ENCODE assay signal across 8 mouse cellular contexts in genomic region chr19:47457711-47458503, GRCm38 (mm10). TPM values are rescaled to one million over a fixed set of nuclear protein-coding genes. Genes with fewer than 3 reads are reported as not detected.
DNase-seq lines count a peak whose midpoint lies in the region; ATAC-seq and TF ChIP-seq lines count a peak whose summit lies in the region.

No protein-coding gene starts in this region.

- TF ChIP-seq POLR2A in small intestine, adult 2 months (IDR thresholded peaks at IDR 0.05; ENCODE audit: low read depth, low read length) = no peak

- H3K9ac ChIP-seq in limb, embryonic 15.5 days = no peak overlapping the region

- no peak overlapping the region for H3K4me3 ChIP-seq in limb, embryonic 15.5 days
- H3K4me3 ChIP-seq in small intestine, adult 2 months (ENCODE audit: low read depth, low read length) = no peak overlapping the region

- no peak for TF ChIP-seq CTCF in small intestine, adult 2 months (IDR thresholded peaks at IDR 0.05; ENCODE audit: extremely low read depth, insufficient read length, insufficient replicate concordance, low read depth, low read length)

- peak; percentile 47 for DNase-seq in kidney, postnatal 10 days
- no peak for DNase-seq in kidney, adult 9 months
- DNase-seq in heart, adult 8-10 months (ENCODE audit: low spot score) = peak; percentile 84
- no peak for DNase-seq in left cerebral cortex, postnatal 14 days (ENCODE audit: low spot score in 2 of 2)
- no peak for DNase-seq in cerebellum, adult 9-11 months

- intact Hi-C loops in left cerebral cortex, postnatal 14 days (cut with DNase I) = no loop called here

- 0 out of 2 replicates have a peak, but pooled peaks have one; percentile 5 for ATAC-seq in limb, embryonic 15.5 days (ENCODE audit: insufficient number of reproducible peaks, low FRiP score, low TSS enrichment, low read depth)
- ATAC-seq in erythroid progenitor cell, adult 5-6 weeks (replicated peaks; ENCODE audit: low FRiP score, poor library complexity, severe bottlenecking) = no peak

- WGBS in limb, embryonic 15.5 days = 49% methylated on average over 13 of the region's 13 CpGs
- 68% methylated on average over 13 of the region's 13 CpGs for WGBS in small intestine, adult 2 months

- H3K27me3 ChIP-seq in limb, embryonic 15.5 days = no peaks in the 10 kb centered on the region
- no peaks in the 10 kb centered on the region for H3K27me3 ChIP-seq in small intestine, adult 2 months (ENCODE audit: control insufficient read depth, insufficient read depth, low read length)

- peak overlapping the region; percentile 14; the same call in 1 of the 2 replicates for H3K4me2 ChIP-seq in limb, embryonic 15.5 days

- peak overlapping the region; percentile 18; the same call in 1 of the 2 replicates for H3K27ac ChIP-seq in limb, embryonic 15.5 days
- H3K27ac ChIP-seq in small intestine, adult 2 months (ENCODE audit: insufficient read depth, low read depth, low read length) = peak overlapping the region; percentile 23; the same call in 1 of the 2 replicates

- no peaks in the 10 kb centered on the region for H3K36me3 ChIP-seq in limb, embryonic 15.5 days
- H3K36me3 ChIP-seq in small intestine, adult 2 months (ENCODE audit: control insufficient read depth, insufficient read depth, low read length) = no peaks in the 10 kb centered on the region

- H3K9me3 ChIP-seq in limb, embryonic 15.5 days = no peaks in the 10 kb centered on the region

- H3K4me1 ChIP-seq in limb, embryonic 15.5 days = peaks cover 75% of the 10 kb centered on the region
- H3K4me1 ChIP-seq in small intestine, adult 2 months (ENCODE audit: control insufficient read depth, insufficient read depth, insufficient read length, low read length) = peaks cover 21% of the 10 kb centered on the region

RNA-seq across cellular contexts. Expression of gene Sh3pxd2a, which starts 6.3 kb away (rescaled TPM):
- total RNA-seq in heart, adult 8-10 months (2022) = 10 to 100 TPM; 40.6 to 54.7 (median 46.2) TPM
- 12.2 and 12.4 TPM in 2 replicates for polyA plus RNA-seq in limb, embryonic 15.5 days (2015; fragmentation: Nextera tagmentation; extraction: Ambion mirVana)
- 6.2 and 6.3 TPM in 2 replicates for polyA plus RNA-seq in small intestine, adult 2 months (2012; rRNA removed)
- 3.2 and 6.3 TPM in 2 replicates for total RNA-seq in erythroid progenitor cell, adult 5-6 weeks (2015; ENCODE audit: low replicate concordance)
- total RNA-seq in erythroid progenitor cell, adult 5-6 weeks (2017; ENCODE audit: low replicate concordance) = 1.0 and 1.1 TPM in 2 replicates
- total RNA-seq in left cerebral cortex, postnatal 14 days (2021) = 10 to 100 TPM; 30.9 TPM

Comparison
In these comparisons a context has a peak if more than half of its experiments do, and no peak if none do; other contexts are left out.
1. DNase-seq: peak in kidney, postnatal 10 days (single experiment) and heart, adult 8-10 months (single experiment); none in kidney, adult 9 months (single experiment), left cerebral cortex, postnatal 14 days (0 of 2) and cerebellum, adult 9-11 months (single experiment).
2. RNA of gene Sh3pxd2a, which starts 6.3 kb away (total RNA-seq): 40.6 to 54.7 TPM in heart, adult 8-10 months and 30.9 TPM in left cerebral cortex, postnatal 14 days; 1.0 to 6.3 TPM in erythroid progenitor cell, adult 5-6 weeks; every median in the first group is over 4 times any median in the second.